ENCODE assay signal across 27 mouse cellular contexts in the genomic region with DNA sequence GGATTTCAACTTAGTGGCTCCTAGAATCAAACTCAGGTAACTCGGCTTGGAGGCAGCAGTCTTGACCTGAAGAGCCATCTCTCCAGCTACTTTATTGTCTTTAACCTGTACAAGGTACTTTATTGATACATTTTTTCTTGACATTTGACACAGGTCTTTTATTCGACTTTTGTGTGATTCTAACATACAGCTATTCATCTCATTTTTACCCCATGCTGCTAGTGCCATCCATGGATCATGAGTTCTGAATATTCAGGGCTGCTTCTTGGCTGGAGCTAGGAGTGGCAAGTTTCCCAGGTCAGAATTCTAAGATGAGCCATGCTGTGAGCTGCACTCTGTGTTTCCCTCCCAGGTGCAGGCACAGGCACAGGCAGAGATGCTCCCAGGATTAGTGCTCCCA. TPM values are rescaled to one million over a fixed set of nuclear protein-coding genes. Genes with fewer than 3 reads are reported as not detected.
DNase-seq lines count a peak whose midpoint lies in the region; ATAC-seq lines count a peak whose summit lies in the region.
"Had no signal": no experiment of that assay in that cellular context is flagged by ENCODE, and none has a peak within 500 bp of the region (broad histone marks: within the 10 kb centered on the region; RNA-seq: fewer than 3 reads in every experiment).

No protein-coding gene starts in this region.

- no peak overlapping the region for H3K4me3 ChIP-seq in heart, embryonic 11.5 days (ENCODE audit: low read depth, low read length)
- no peak overlapping the region for H3K4me3 ChIP-seq in heart, embryonic 15.5 days
- H3K4me3 ChIP-seq in lung, embryonic 15.5 days, result no peak overlapping the region
- no peak overlapping the region for H3K4me3 ChIP-seq in midbrain, embryonic 14.5 days (replicated peaks; ENCODE audit: low read depth, low read length)
- H3K4me3 ChIP-seq: embryonic facial prominence, embryonic 13.5 days; forebrain, embryonic 12.5 days; hindbrain, embryonic 10.5 days; intestine, embryonic 15.5 days had no signal

- WGBS in heart, embryonic 11.5 days (ENCODE audit: insufficient replicate concordance), result 83% methylated on average over 2 of the region's 2 CpGs
- 84% methylated on average over 2 of the region's 2 CpGs for WGBS in heart, embryonic 15.5 days
- WGBS in lung, embryonic 15.5 days, result 64% methylated on average over 2 of the region's 2 CpGs
- 78% methylated on average over 2 of the region's 2 CpGs for WGBS in midbrain, embryonic 14.5 days

- no peaks in the 10 kb centered on the region for H3K36me3 ChIP-seq in heart, embryonic 11.5 days (ENCODE audit: control insufficient read depth, insufficient read depth, low read length)
- no peaks in the 10 kb centered on the region for H3K36me3 ChIP-seq in heart, embryonic 15.5 days
- no peaks in the 10 kb centered on the region for H3K36me3 ChIP-seq in lung, embryonic 15.5 days
- H3K36me3 ChIP-seq in midbrain, embryonic 14.5 days (ENCODE audit: control insufficient read depth, insufficient read depth, low read length), result no peaks in the 10 kb centered on the region
- H3K36me3 ChIP-seq: embryonic facial prominence, embryonic 13.5 days; forebrain, embryonic 12.5 days; hindbrain, embryonic 10.5 days; intestine, embryonic 15.5 days had no signal

- peak overlapping the region; percentile 52; the same call in 1 of the 2 replicates for H3K9ac ChIP-seq in heart, embryonic 11.5 days (ENCODE audit: low read depth, low read length)
- no peak overlapping the region for H3K9ac ChIP-seq in heart, embryonic 15.5 days
- no peak overlapping the region for H3K9ac ChIP-seq in lung, embryonic 15.5 days
- no peak overlapping the region for H3K9ac ChIP-seq in midbrain, embryonic 14.5 days (replicated peaks; ENCODE audit: low read length)
- H3K9ac ChIP-seq: embryonic facial prominence, embryonic 13.5 days; forebrain, embryonic 12.5 days; hindbrain, embryonic 14.5 days; intestine, embryonic 15.5 days had no signal

- DNase-seq in heart, postnatal 10 days, result no peak
- DNase-seq in heart, adult 9 months (ENCODE audit: low spot score in 2 of 2), result no peak
- DNase-seq in lung, adult 18-20 months, result no peak
- DNase-seq in A20 (ENCODE audit: low read depth, low spot score), result peak; percentile 76
- DNase-seq in midbrain, embryonic 14.5 days, result no peak
- DNase-seq: adrenal gland, postnatal 14 days; cerebellum, adult 18-20 months; cerebellum, adult 9-11 months; cerebellum, postnatal 36 days; gastrocnemius, postnatal 25 days; kidney, adult 18-20 months had no signal

- H3K4me2 ChIP-seq in heart, embryonic 11.5 days, result no peak overlapping the region
- H3K4me2 ChIP-seq in heart, embryonic 15.5 days, result 0 out of 2 replicates have a peak overlapping the region, but pooled peaks have one; percentile 39
- no peak overlapping the region for H3K4me2 ChIP-seq in lung, embryonic 15.5 days
- H3K4me2 ChIP-seq in midbrain, embryonic 14.5 days (ENCODE audit: low read length), result no peak overlapping the region
- H3K4me2 ChIP-seq: embryonic facial prominence, embryonic 13.5 days; forebrain, embryonic 12.5 days; hindbrain, embryonic 14.5 days; intestine, embryonic 15.5 days had no signal

- no peaks in the 10 kb centered on the region for H3K9me3 ChIP-seq in heart, embryonic 11.5 days (replicated peaks; ENCODE audit: control insufficient read depth, low read length)
- no peaks in the 10 kb centered on the region for H3K9me3 ChIP-seq in heart, embryonic 15.5 days (replicated peaks)
- no peaks in the 10 kb centered on the region for H3K9me3 ChIP-seq in lung, embryonic 15.5 days
- no peaks in the 10 kb centered on the region for H3K9me3 ChIP-seq in midbrain, embryonic 14.5 days (ENCODE audit: control insufficient read depth, low read length)
- H3K9me3 ChIP-seq: forebrain, embryonic 12.5 days; hindbrain, embryonic 10.5 days; intestine, embryonic 15.5 days had no signal

- no peaks in the 10 kb centered on the region for H3K27me3 ChIP-seq in heart, embryonic 11.5 days (ENCODE audit: control insufficient read depth, insufficient read depth, low read length)
- H3K27me3 ChIP-seq in heart, embryonic 15.5 days, result no peaks in the 10 kb centered on the region
- H3K27me3 ChIP-seq in lung, embryonic 15.5 days, result no peaks in the 10 kb centered on the region
- H3K27me3 ChIP-seq in midbrain, embryonic 14.5 days (ENCODE audit: control insufficient read depth, insufficient read depth, low read length), result no peaks in the 10 kb centered on the region
- H3K27me3 ChIP-seq: CH12.LX; embryonic facial prominence, embryonic 13.5 days; forebrain, embryonic 12.5 days; intestine, embryonic 15.5 days; Patski had no signal

- H3K27ac ChIP-seq in heart, embryonic 11.5 days (ENCODE audit: low read depth, low read length), result peak overlapping the region; percentile 83
- H3K27ac ChIP-seq in heart, embryonic 15.5 days, result peak overlapping the region; percentile 83
- peak overlapping the region; percentile 47; the same call in 1 of the 2 replicates for H3K27ac ChIP-seq in lung, embryonic 15.5 days
- H3K27ac ChIP-seq in midbrain, embryonic 14.5 days (replicated peaks; ENCODE audit: low read depth, low read length), result no peak overlapping the region
- H3K27ac ChIP-seq: embryonic facial prominence, embryonic 13.5 days; forebrain, embryonic 12.5 days; hindbrain, embryonic 10.5 days; hindbrain, embryonic 14.5 days; intestine, embryonic 15.5 days had no signal

- ATAC-seq in heart, embryonic 11.5 days (replicated peaks; ENCODE audit: insufficient number of reproducible peaks, low FRiP score, low TSS enrichment), result no peak
- ATAC-seq in heart, embryonic 15.5 days (replicated peaks; ENCODE audit: insufficient number of reproducible peaks, insufficient read depth, low FRiP score, low read depth), result no peak
- no peak for ATAC-seq in lung, embryonic 15.5 days (ENCODE audit: borderline replicate concordance, extremely low read depth, low FRiP score, low TSS enrichment)
- ATAC-seq in midbrain, embryonic 14.5 days (ENCODE audit: low FRiP score, low TSS enrichment), result no peak
- ATAC-seq: activated CD4-positive, CD25-positive, alpha-beta regulatory T cell, adult 4 months; forebrain, embryonic 16.5 days; intestine, embryonic 15.5 days; Patski had no signal

- intact Hi-C loops in heart, postnatal 10 days (cut with DNase I), result no loop called here

- 0 out of 2 replicates have a peak, but pooled peaks cover 4% of the 10 kb centered on the region for H3K4me1 ChIP-seq in heart, embryonic 11.5 days (ENCODE audit: control insufficient read depth, insufficient read depth, low read length)
- H3K4me1 ChIP-seq in heart, embryonic 15.5 days (replicated peaks), result peaks cover 13% of the 10 kb centered on the region
- peaks cover 5% of the 10 kb centered on the region; the same call in 1 of the 2 replicates for H3K4me1 ChIP-seq in lung, embryonic 15.5 days
- no peaks in the 10 kb centered on the region for H3K4me1 ChIP-seq in midbrain, embryonic 14.5 days (ENCODE audit: control insufficient read depth, insufficient read depth, low read length)
- H3K4me1 ChIP-seq: embryonic facial prominence, embryonic 13.5 days; forebrain, embryonic 12.5 days; intestine, embryonic 15.5 days had no signal

RNA-seq across cellular contexts. Expression of a gene that starts 6.8 kb away (rescaled TPM):
- polyA plus RNA-seq in heart, embryonic 11.5 days (2014; fragmentation: Nextera tagmentation; extraction: Ambion mirVana), result not detected in 2 replicates
- total RNA-seq in heart, postnatal 10 days (2021), result under 1 TPM; 0.10 to 0.20 TPM
- 0.34 and 1.4 TPM in 2 replicates for polyA plus RNA-seq in heart, embryonic 15.5 days (2015; fragmentation: Nextera tagmentation; extraction: Ambion mirVana)
- polyA plus RNA-seq in lung, embryonic 15.5 days (2015; fragmentation: Nextera tagmentation; extraction: Ambion mirVana), result 0.43 and 0.57 TPM in 2 replicates
- 0.07 TPM in 1 of 2 replicates, not detected in the other for polyA plus RNA-seq in midbrain, embryonic 14.5 days (2014; fragmentation: Nextera tagmentation; extraction: Ambion mirVana)
- total RNA-seq: gastrocnemius, postnatal 25 days had no signal
- polyA plus RNA-seq: embryonic facial prominence, embryonic 13.5 days; forebrain, embryonic 12.5 days; forebrain, embryonic 16.5 days; hindbrain, embryonic 10.5 days; hindbrain, embryonic 14.5 days; Patski had no signal

RNA-seq across cellular contexts. Expression of a gene that starts 17.1 kb away (rescaled TPM):
- not detected in 2 replicates for polyA plus RNA-seq in heart, embryonic 11.5 days (2014; fragmentation: Nextera tagmentation; extraction: Ambion mirVana)
- not detected for total RNA-seq in heart, postnatal 10 days (2021)
- polyA plus RNA-seq in heart, embryonic 15.5 days (2015; fragmentation: Nextera tagmentation; extraction: Ambion mirVana), result not detected in 2 replicates
- polyA plus RNA-seq in lung, embryonic 15.5 days (2015; fragmentation: Nextera tagmentation; extraction: Ambion mirVana), result not detected in 2 replicates
- not detected in 2 replicates for polyA plus RNA-seq in midbrain, embryonic 14.5 days (2014; fragmentation: Nextera tagmentation; extraction: Ambion mirVana)
- total RNA-seq: adrenal gland, adult 18-20 months; adrenal gland, postnatal 14 days; CH12.LX; gastrocnemius, adult 18-20 months; gastrocnemius, postnatal 25 days; granulocyte monocyte progenitor cell, adult 5-6 weeks had no signal
- polyA plus RNA-seq: activated CD4-positive, CD25-positive, alpha-beta regulatory T cell, adult 4 months; embryonic facial prominence, embryonic 13.5 days; forebrain, embryonic 12.5 days; forebrain, embryonic 16.5 days; frontal cortex, adult 2 months; hindbrain, embryonic 10.5 days; hindbrain, embryonic 14.5 days; intestine, embryonic 15.5 days had no signal

RNA-seq across cellular contexts. Expression of a gene that starts 49.0 kb away (rescaled TPM):
- 12.3 and 12.7 TPM in 2 replicates for polyA plus RNA-seq in heart, embryonic 11.5 days (2014; fragmentation: Nextera tagmentation; extraction: Ambion mirVana)
- total RNA-seq in heart, postnatal 10 days (2021), result 1 to 10 TPM; 4.4 to 4.5 TPM
- 15.4 and 17.4 TPM in 2 replicates for polyA plus RNA-seq in heart, embryonic 15.5 days (2015; fragmentation: Nextera tagmentation; extraction: Ambion mirVana)
- 12.8 and 13.0 TPM in 2 replicates for polyA plus RNA-seq in lung, embryonic 15.5 days (2015; fragmentation: Nextera tagmentation; extraction: Ambion mirVana)
- polyA plus RNA-seq in midbrain, embryonic 14.5 days (2014; fragmentation: Nextera tagmentation; extraction: Ambion mirVana), result 28.2 and 33.5 TPM in 2 replicates

RNA-seq across cellular contexts. Expression of a gene that starts 55.0 kb away (rescaled TPM):
- polyA plus RNA-seq in heart, embryonic 11.5 days (2014; fragmentation: Nextera tagmentation; extraction: Ambion mirVana), result not detected in 2 replicates
- under 1 TPM; 0.17 to 0.22 TPM for total RNA-seq in heart, postnatal 10 days (2021)
- polyA plus RNA-seq in heart, embryonic 15.5 days (2015; fragmentation: Nextera tagmentation; extraction: Ambion mirVana), result 0.35 and 1.1 TPM in 2 replicates
- 0.36 and 0.86 TPM in 2 replicates for polyA plus RNA-seq in lung, embryonic 15.5 days (2015; fragmentation: Nextera tagmentation; extraction: Ambion mirVana)
- polyA plus RNA-seq in midbrain, embryonic 14.5 days (2014; fragmentation: Nextera tagmentation; extraction: Ambion mirVana), result not detected in 2 replicates
- polyA plus RNA-seq: forebrain, embryonic 12.5 days; forebrain, embryonic 16.5 days; hindbrain, embryonic 14.5 days; Patski had no signal
